Comparison of ENCODE assay signal across 16 mouse cellular contexts in the genomic region with DNA sequence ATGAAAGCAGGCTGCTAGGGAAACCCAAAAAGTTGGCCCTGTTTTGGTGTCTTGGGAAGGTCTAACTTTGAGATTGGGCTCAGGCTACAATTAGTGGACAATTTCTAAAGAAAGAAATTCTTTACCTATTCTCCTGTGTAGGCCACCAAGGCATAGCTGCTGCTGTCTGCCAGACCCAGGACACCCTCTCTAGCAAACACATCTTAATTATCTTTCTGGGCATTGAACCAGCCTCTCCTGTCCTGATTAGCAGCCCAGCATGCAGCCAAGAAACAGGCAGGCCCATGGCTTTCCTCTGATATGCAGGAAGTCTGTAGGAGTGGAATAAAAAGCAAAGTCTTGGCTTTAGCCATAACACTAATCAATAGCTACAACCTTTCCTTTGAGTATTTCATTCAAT. TPM values are rescaled to one million over a fixed set of nuclear protein-coding genes. Genes with fewer than 3 reads are reported as not detected.
DNase-seq lines count a peak whose midpoint lies in the region; ATAC-seq and TF ChIP-seq lines count a peak whose summit lies in the region.
"Had no signal": no experiment of that assay in that cellular context is flagged by ENCODE, and none has a peak within 500 bp of the region (broad histone marks: within the 10 kb centered on the region; RNA-seq: fewer than 3 reads in every experiment).

No protein-coding gene starts in this region.

- peak; percentile 13 to 47 for DNase-seq in cerebellum, postnatal 25 days
- DNase-seq in cerebellum, adult 8-10 months: no peak
- DNase-seq in hindbrain, postnatal 0 days (ENCODE audit: low spot score): peak; percentile 65
- DNase-seq in hindbrain, embryonic 14.5 days (ENCODE audit: low spot score): no peak
- peak; percentile 70 for DNase-seq in midbrain, postnatal 0 days (ENCODE audit: low spot score)
- DNase-seq in midbrain, embryonic 10.5 days (ENCODE audit: low spot score): no peak
- DNase-seq in kidney, postnatal 36 days: no peak
- DNase-seq: adrenal gland, adult 8-10 months; adrenal gland, postnatal 36 days; cerebellum, adult 18-20 months; gastrocnemius, postnatal 14 days; heart, postnatal 36 days; kidney, adult 11 months had no signal

- peaks cover 5% of the 10 kb centered on the region; the same call in 1 of the 2 replicates for H3K27me3 ChIP-seq in hindbrain, postnatal 0 days (ENCODE audit: insufficient read depth, low read length)
- peaks cover 10% of the 10 kb centered on the region; the same call in 1 of the 2 replicates for H3K27me3 ChIP-seq in hindbrain, embryonic 14.5 days (ENCODE audit: control insufficient read depth, insufficient read depth, low read length)
- H3K27me3 ChIP-seq in midbrain, postnatal 0 days (ENCODE audit: insufficient read depth, low read length): no peaks in the 10 kb centered on the region; the same call in 1 of the 2 replicates
- H3K27me3 ChIP-seq in midbrain, embryonic 10.5 days (ENCODE audit: low read depth, poor library complexity, severe bottlenecking): peaks cover 21% of the 10 kb centered on the region

- ATAC-seq in hindbrain, postnatal 0 days: 0 out of 2 replicates have a peak, but pooled peaks have one; percentile 40
- no peak for ATAC-seq in hindbrain, embryonic 14.5 days (ENCODE audit: low FRiP score)
- no peak for ATAC-seq in midbrain, postnatal 0 days (ENCODE audit: low FRiP score)
- ATAC-seq: forebrain, embryonic 16.5 days; hindbrain, embryonic 16.5 days had no signal

- no peak overlapping the region for H3K9ac ChIP-seq in hindbrain, postnatal 0 days (replicated peaks; ENCODE audit: low read length)
- H3K9ac ChIP-seq in hindbrain, embryonic 14.5 days: no peak overlapping the region
- no peak overlapping the region for H3K9ac ChIP-seq in midbrain, postnatal 0 days (replicated peaks; ENCODE audit: low read length, poor library complexity, severe bottlenecking)
- H3K9ac ChIP-seq: heart, embryonic 12.5 days had no signal

- no peaks in the 10 kb centered on the region for H3K4me1 ChIP-seq in hindbrain, postnatal 0 days (ENCODE audit: insufficient read depth, low read length)
- H3K4me1 ChIP-seq in hindbrain, embryonic 14.5 days (replicated peaks; ENCODE audit: control insufficient read depth, insufficient read depth, low read length): no peaks in the 10 kb centered on the region
- no peaks in the 10 kb centered on the region for H3K4me1 ChIP-seq in midbrain, postnatal 0 days (ENCODE audit: insufficient read depth, low read length)
- H3K4me1 ChIP-seq in midbrain, embryonic 10.5 days: peaks cover 8% of the 10 kb centered on the region
- H3K4me1 ChIP-seq: heart, embryonic 12.5 days had no signal

- no peak overlapping the region for H3K27ac ChIP-seq in hindbrain, postnatal 0 days
- H3K27ac ChIP-seq in hindbrain, embryonic 14.5 days: no peak overlapping the region
- no peak overlapping the region for H3K27ac ChIP-seq in midbrain, postnatal 0 days (ENCODE audit: low read depth, low read length)
- no peak overlapping the region for H3K27ac ChIP-seq in midbrain, embryonic 10.5 days (replicated peaks)

- no peak overlapping the region for H3K4me2 ChIP-seq in hindbrain, postnatal 0 days (ENCODE audit: low read depth, low read length)
- no peak overlapping the region for H3K4me2 ChIP-seq in hindbrain, embryonic 14.5 days (replicated peaks)
- no peak overlapping the region for H3K4me2 ChIP-seq in midbrain, postnatal 0 days (ENCODE audit: low read depth, low read length, poor library complexity, severe bottlenecking)
- H3K4me2 ChIP-seq: heart, embryonic 12.5 days had no signal

- H3K36me3 ChIP-seq in hindbrain, postnatal 0 days (ENCODE audit: insufficient read depth, low read length): no peaks in the 10 kb centered on the region
- no peaks in the 10 kb centered on the region for H3K36me3 ChIP-seq in hindbrain, embryonic 14.5 days (replicated peaks; ENCODE audit: control insufficient read depth, insufficient read depth)
- H3K36me3 ChIP-seq in midbrain, postnatal 0 days (ENCODE audit: insufficient read depth, low read length): no peaks in the 10 kb centered on the region
- H3K36me3 ChIP-seq in midbrain, embryonic 10.5 days: no peaks in the 10 kb centered on the region
- H3K36me3 ChIP-seq: heart, embryonic 12.5 days had no signal

- H3K4me3 ChIP-seq in hindbrain, postnatal 0 days (ENCODE audit: low read length): no peak overlapping the region
- H3K4me3 ChIP-seq in hindbrain, embryonic 14.5 days (replicated peaks; ENCODE audit: low read length): no peak overlapping the region
- H3K4me3 ChIP-seq in midbrain, postnatal 0 days (ENCODE audit: low read depth, low read length): no peak overlapping the region
- H3K4me3 ChIP-seq in midbrain, embryonic 10.5 days: no peak overlapping the region
- H3K4me3 ChIP-seq: heart, embryonic 12.5 days had no signal

- no peak for TF ChIP-seq CTCF in hindbrain, postnatal 0 days (IDR thresholded peaks at IDR 0.05; ENCODE audit: low read depth)
- no peak for TF ChIP-seq CTCF in midbrain, postnatal 0 days (IDR thresholded peaks at IDR 0.05)

- H3K9me3 ChIP-seq in hindbrain, postnatal 0 days (ENCODE audit: low read length): no peaks in the 10 kb centered on the region
- no peaks in the 10 kb centered on the region for H3K9me3 ChIP-seq in hindbrain, embryonic 14.5 days (ENCODE audit: control insufficient read depth, low read length)
- H3K9me3 ChIP-seq in midbrain, postnatal 0 days (ENCODE audit: low read length): no peaks in the 10 kb centered on the region
- no peaks in the 10 kb centered on the region for H3K9me3 ChIP-seq in midbrain, embryonic 10.5 days (replicated peaks)
- H3K9me3 ChIP-seq: heart, embryonic 12.5 days had no signal

RNA-seq across cellular contexts. Expression of a gene that starts 4.7 kb away (rescaled TPM):
- total RNA-seq in hindbrain, postnatal 0 days (2014; rRNA removed): 14.0 and 17.6 TPM in 2 replicates
- 9.9 and 11.7 TPM in 2 replicates for polyA plus RNA-seq in hindbrain, postnatal 0 days (2015; fragmentation: Nextera tagmentation; extraction: Ambion mirVana)
- 19.1 and 20.9 TPM in 2 replicates for polyA plus RNA-seq in hindbrain, embryonic 14.5 days (2014; fragmentation: Nextera tagmentation; extraction: Ambion mirVana)
- total RNA-seq in midbrain, postnatal 0 days (2014; rRNA removed): 10.8 and 16.0 TPM in 2 replicates
- polyA plus RNA-seq in midbrain, postnatal 0 days (2015; fragmentation: Nextera tagmentation; extraction: Ambion mirVana): 8.4 and 8.9 TPM in 2 replicates
- 25.7 and 26.2 TPM in 2 replicates for polyA plus RNA-seq in midbrain, embryonic 10.5 days (2016; fragmentation: Nextera tagmentation; extraction: Ambion mirVana)

Comparison
In these comparisons a context has a peak if more than half of its experiments do, and no peak if none do; other contexts are left out.
1. DNase-seq: peak in cerebellum, postnatal 25 days (2 of 2), hindbrain, postnatal 0 days (single experiment) and midbrain, postnatal 0 days (single experiment); none in cerebellum, adult 8-10 months (single experiment), hindbrain, embryonic 14.5 days (single experiment), midbrain, embryonic 10.5 days (single experiment) and kidney, postnatal 36 days (0 of 2).